Mouse (Mus musculus) CD4-positive helper T cell, adult 2 months (primary cell): ENCODE results near the gene Mrgpre.

Experiments used
- DNase-seq: peaks from one replicate; pipeline ENCODE4 v3.0.0-alpha.2; 2012; ENCODE audit warnings: low read depth, missing footprints, low spot score

Gene Mrgpre

DNA sequence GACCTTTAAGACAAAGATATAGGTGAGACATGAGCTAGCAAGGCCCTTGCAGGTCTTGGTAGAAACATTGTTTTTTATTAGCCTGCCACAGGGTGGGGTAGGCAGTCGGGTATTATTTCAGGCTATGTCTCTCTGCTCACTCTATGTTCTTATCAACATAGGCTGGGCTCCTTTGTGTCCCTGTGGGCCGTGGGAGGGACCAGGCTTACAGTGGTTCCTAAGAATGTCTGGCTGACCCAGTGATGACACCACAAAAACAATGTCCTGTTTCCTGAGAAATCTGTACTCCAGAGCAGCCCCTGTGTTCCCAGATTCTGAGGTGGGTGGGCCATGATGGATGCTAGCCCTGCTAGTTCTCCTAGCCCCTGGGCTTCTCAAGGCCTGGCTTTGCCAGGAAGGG lies 6.9 kb downstream of the Mrgpre start:
- DNase-seq, result no peak

DNA sequence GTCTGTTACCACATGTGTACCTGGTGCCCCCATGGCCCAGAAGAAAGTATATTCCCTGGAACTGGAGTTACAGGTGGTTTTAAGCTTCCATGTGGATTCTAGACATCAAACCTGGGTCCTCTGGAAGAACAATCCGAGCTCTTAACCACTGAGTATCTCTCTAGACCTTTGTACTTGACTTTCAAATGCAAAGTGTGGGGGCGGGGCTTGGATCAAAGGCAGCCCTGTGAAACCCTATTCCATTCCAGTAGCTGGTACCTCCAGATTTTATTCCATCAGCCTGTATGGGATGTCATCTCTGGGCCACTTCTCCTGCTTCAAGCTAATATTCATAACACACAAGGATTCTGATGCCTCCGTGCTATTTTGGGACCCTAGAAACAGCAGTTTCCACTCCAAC lies 8.2 kb downstream of the Mrgpre start:
- no peak for DNase-seq

DNA sequence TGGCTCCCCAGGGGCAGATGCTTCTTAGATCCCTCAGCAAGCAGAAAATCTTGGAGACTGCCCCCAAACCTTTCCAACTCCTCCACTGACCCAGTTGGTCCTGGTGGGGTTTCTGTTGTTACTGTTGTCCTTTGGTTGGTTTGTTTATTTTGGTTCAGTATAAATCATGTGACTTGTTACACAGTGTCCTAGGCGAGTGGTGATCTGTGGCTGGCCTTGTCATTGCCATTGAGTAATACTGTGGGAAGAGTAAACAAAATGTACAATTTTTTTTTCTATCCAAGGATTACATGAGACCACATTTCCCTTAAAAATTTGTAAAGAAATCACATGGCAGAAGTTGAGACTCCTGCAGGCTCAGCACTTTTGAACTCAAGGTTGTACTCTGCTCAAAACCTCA lies 14.8 kb downstream of the Mrgpre start:
- DNase-seq, result no peak

DNA sequence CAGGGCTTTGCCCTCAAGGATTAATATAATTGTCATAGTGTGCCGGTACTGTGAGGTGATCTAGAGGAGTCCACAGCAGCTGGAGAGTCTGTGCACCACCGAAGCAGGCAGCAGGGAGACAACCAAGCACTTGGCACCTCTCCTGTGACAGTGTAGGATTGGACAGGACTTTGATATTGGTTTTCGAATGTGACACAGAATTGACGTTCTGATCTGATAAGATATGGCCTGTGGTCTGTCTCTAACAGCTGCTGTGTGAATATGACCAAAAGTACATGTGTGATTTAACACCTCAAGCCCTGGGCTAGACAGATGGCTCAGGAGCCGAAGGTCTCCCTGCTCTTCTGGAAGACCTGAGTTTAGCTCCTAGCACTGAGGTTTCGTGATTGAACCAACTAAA lies 16.0 kb downstream of the Mrgpre start:
- no peak for DNase-seq

DNA sequence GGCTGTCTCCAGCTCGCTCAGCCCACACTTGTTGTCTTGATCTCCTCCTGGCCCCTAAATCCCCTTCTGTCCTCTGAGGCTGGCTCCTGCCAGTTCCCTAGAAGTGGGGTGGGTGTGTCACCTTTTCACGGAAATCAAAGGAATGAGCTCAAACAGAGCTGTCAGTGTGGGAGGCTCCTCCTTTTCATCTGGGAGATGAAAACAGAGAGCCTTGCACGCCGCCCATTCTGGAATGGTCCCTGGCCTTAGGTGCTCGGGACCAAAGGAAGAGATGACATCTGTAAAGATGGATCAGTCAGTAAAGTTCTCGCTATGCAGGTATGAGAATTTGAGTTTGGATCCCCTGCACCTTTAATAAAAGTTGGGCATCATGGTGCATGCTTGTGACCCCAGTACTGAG lies 17.4 kb downstream of the Mrgpre start, which contains the start of gene Mrgprg:
Gene Mrgprg, minus strand, starts transcription at position 101 of the 400 bp plus-strand sequence.
- DNase-seq, result no peak

DNA sequence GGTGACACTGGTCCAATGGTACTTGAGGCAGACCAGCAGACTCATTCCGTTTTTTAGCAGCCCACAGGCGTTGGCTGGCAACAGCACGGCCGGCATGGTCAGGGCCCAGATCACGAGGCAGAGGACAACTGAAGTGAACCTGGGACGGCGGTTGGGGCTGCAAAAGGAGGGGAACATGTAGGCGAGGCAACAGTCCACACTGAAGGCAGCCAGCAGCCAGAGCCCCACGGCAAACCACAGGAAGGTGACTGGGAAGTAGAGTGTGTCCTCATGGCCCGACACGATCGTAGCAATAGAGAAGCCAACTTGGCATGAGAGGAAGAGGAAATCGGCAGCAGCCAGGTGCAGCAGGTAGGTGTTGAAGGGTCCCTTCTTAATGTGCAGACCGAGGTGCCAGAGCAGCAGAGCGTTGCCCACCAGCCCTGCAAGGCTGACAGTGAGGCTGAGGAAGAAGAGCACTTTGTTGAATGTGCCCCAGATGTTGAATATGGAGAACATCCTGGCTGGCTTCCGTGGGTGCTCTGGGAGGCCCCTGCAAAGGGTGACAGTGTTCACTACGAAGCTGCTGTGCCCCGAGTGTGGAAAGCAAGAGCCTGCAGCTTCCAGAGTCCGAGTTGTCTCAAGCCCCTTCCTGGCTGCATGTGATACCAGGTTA lies 19.3 kb downstream of the Mrgpre start:
- no peak for DNase-seq

DNA sequence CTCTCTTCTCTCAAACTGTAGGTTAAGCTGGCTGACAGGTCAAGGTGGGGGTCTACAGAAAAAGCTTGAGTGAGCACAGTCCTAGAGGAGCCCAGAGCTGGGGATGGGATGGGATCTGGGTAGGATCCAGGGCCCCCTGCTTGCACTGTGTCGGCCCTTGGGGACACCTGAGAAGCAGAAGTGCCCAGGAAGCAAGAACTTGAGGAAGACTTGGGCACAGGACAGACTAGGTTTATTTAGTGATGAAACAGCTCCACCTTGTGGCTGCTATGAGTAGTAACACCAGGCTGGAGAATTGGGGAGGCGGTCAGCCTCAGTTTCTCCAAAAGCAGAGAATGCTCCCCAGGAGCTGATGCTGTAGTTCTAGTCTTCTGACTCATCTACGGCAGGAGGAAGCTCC lies 20.5 kb downstream of the Mrgpre start:
- peak; percentile 65 for DNase-seq

DNA sequence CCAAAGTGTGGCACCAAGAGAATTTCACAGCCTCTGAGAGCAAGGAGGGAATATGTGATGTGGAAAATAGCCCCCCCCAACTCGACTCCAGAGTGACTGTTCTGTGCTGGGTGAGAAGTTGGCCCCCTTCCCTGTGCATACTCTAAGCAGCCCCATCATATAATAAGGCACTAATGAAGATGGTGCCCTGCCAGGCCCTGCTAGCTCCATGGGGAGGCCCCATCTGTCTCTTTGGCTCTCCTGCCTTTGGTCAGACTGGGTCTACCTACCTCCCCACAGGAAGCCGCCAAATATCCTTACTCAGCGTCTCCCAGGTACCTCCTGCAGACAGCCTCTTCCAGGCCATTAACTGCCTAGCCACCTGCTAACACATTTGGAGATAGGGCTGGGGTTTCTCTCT lies 25.3 kb downstream of the Mrgpre start:
- no peak for DNase-seq

DNA sequence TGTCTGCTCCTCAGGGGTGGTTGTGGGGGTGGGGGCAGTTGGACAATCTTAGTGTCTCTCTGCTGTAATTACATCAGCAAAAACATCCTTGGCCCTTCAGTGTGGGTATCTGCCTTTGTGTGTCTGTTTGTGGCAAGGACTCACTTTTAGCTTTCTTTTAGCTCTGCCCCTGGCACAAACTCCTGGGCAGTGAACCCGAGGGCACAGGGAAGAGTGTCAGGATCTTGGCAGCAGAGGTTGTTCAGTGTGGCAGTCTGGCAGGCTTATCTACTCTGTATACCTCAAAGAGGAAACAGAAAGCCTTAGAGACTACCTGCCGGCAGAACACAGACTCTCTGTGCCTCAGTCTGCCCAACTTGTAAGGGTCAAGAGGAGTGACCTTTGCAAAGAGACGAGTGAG lies 26.6 kb downstream of the Mrgpre start:
- DNase-seq, result peak; percentile 21

DNA sequence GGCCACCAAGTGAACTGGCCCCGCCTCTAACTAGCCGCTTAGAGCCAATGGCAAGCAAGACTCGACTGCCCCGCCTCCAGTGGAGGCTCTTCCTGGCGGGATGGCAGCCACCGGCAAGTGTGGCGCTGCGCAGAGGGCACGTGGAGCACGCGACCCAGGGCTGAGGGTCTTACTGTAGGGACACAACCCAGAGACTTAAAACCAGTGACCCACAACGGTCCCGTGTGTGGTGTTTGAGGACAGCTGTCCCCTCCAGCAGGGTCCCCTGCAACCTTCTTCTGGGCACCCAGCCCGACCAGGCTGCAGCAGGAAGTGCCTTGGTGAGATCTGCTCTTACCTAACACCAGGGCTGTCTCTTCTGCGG lies 27.3 kb downstream of the Mrgpre start:
- peak; percentile 91 for DNase-seq

DNA sequence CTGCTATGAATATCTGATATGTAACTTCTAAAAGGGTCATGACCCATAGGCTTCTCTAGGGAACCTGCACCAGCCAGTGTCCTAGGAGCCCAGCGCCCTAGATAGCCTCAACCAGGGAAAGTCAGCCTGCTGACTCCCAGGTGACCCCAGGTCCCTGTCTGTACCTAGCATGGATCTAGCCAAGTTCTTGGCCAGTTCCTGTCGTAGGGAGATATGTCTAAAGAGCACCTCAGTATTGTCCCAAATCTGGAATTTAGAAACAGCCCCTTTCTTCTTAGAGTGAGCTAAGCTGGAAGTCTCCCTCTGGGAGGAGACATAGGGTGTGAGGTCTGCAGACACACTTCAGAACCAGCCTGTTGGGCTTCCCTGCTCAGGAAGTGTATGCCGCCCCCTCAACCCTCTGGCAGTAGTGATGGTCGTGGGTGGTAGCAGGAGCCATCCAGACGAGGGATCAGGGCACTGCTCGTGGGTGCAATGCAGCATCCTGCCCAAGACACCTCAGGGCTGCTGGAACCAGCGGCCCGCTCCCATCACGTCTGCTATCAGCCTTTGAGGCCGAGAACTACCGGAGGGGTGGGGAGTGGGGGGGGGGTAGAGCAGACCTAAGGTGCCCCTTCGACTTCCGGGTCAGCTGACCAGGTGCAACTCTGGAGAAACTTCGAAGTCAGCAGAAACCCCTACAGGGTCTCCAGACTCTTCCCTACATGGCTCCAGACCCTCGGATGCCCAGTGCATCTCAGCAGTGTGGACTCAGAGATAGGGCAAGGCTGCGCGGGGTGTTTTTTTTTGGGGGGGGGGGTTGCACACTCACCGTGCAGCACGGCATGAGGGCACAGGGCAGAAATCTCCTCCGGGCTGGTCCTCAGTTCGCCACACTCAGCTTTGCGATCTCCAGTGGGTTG lies 27.9 kb downstream of the Mrgpre start, which contains the start of gene Osbpl5:
Gene Osbpl5, minus strand, starts transcription at position 861 of the 902 bp plus-strand sequence.
- no peak for DNase-seq

DNA sequence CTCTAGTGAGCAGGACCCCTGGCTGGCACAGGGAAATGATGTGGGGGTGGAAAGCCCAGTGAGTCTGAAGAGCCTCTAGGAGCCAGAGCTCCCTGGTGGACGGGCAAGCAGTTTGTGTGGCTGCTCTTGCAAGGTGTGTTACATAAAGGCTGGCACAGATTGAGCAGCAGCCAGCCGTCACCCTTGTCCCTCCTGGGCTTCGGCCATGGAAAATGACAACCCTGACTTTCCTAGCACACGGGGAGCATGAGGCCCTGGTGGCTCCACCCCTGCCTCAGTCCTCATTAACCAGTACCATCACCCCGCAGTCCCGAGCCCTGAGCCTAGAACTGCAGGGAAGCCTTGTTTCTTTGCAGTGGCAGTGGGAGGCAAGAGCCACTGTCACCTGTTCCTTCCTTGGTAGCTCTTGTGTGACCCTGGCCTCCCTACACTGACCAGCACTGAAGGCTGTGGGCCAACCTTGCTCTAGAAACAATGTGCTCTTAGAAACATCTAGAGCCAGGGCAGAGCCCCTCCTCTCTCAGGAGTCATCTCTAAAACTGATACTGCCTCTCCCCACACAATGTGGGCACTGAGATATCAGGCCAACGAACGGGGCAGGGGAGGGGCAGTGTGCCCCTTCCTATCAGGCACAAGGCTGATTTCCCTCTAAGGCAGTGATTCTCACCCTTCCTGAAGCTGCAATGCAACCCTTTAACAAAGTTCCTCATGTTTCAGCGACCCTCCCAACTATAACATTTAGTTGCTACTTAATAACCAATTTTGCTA lies 28.8 kb downstream of the Mrgpre start:
- DNase-seq, result no peak

DNA sequence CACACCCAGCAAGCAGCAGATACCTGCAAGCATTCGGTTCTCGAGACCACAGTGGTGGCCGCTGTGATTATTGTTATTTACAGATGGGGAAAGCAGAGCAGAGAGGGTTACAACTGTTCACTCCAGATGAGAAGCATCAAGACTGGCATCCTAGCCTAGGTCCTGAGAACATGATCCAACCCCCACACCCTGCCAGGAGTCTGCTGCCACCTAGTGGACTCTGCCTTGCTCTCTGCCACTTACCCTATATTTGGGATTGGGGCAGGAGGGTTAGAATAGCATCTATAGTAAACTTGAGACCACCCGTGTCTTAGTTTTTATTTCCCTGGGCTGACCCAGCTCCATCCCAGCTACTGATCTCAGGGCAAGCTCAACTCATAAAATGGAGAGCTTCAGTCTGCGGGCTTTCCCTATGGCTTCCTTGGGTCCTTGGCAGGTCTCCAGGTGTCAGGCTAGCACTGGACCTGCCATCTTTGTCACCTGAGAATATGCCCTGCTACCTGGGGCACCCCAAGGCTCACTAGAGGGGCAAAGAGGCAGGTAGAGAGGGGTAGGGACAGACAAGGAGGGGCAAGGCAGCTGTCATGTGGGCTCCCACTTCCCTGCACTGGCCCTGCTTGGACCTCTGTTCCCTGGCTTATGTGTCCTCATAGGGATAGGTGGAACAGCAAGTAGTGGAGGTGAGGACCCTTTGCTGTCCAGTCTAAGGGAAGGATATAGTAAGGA lies 30.1 kb downstream of the Mrgpre start:
- peak; percentile 72 for DNase-seq

DNA sequence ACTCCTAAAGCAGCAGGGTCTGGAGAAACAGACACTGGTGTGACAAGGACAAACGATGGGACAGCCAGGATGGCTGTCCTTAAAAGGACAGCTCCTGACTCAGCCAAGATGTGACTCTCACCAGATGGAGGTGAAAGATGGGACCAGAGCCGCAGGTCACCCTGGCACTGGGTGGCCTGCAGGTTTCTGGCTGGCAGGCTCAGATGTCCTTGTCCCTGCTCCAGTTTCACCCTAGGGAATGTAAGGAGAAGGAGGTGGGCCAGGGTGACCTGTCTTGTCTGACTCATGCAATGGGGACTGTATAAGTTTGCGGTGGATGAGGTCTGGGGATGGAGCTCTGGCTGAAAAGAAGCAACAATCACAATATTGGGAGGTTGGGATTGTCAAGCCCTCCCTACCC lies 31.7 kb downstream of the Mrgpre start:
- peak; percentile 0 for DNase-seq

DNA sequence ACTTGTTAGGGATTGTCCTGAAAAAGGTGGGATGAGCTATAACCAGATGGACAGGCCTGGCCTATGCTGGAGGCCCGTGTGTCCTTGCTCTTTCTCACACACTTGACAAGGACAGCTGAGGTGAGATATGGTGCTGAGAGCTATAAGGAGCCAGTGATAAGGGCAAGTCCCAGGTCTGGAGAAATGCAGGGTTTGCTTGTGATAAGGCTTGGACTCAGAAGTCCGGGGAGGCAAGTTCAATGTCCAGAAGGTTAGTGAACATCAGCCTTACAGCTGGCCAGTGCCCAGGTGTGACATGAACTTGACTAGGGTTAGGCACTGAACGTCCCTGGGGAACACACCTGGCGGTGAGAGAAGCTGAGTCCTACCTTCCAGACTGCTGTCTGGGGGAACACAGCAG lies 32.2 kb downstream of the Mrgpre start:
- DNase-seq, result peak; percentile 0

DNA sequence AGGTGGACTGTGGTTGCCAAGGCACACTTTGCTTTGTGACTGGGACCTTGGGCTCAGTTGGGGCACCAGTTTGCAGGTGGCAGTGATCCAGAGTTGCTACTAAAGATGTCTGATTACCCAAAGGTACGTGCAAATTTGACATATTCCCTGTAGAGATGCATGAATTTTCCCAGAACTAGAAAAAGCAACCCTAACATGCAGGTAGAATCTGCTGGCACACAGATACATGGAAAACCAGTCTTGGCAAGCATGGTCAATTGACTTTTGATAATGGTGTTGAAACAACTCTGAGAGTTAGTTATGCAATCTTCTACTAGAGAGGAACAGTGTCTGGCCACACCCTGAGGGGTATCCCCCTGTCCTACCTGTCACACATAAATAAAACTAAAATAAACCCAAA lies 32.9 kb downstream of the Mrgpre start:
- DNase-seq, result no peak

DNA sequence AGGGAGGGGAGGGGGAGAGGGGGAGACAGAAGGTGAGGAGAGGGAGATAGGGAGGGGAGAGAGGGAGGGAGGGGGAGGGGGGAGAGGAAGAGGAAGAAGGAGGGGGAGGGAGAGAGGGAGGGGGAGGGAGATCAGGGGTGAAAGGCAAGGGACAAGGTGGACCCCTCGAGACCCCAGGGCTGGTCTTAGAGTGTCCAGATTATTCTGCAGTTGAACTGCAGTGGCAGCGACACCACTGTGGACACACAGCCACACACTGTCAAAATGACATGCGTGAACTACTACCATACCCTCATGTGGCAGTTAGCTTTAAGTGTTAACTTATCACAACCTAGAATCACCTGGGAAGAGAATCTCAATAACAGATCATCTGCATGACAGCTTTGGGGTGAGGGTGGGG lies 35.3 kb downstream of the Mrgpre start:
- DNase-seq, result no peak

DNA sequence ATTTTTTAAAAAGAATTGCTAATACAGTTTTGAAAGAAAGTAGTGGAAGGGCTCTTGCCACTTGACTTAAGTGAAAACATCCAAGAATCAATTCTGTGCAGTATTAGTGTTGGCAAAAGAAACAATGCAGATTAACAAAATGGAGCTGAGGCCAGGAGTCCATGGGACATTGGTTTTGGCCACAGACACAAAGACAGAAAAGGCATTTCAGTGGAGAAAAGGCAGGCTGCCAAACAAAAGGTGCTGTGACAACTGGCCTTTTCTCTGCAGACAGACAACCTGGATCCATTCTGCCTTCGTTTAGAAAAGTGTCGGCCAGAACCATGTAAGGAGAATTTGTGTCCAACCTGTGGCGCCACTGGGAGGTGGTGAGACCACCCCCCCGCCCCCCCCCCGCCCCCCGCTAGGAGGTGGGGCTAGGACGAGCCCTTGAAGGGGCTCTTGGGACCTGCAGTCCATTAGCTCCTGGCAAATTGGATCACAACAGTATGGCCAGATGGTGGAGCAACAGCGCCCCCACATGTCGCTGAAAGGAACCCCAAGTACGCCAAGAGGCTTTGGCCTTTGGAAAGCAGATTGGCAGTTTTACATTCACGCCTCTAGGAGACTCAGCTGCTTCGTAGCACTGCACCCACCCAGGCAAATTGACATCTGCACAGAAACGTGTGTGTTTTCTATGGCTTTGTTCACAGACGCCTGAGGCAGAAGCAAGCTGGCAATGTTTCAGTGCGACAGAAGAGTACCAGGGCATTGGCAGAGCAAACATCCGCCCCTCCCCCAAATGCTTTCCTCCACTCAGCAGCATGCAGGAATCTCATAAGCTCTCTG lies 36.0 kb downstream of the Mrgpre start:
- DNase-seq, result peak; percentile 81

DNA sequence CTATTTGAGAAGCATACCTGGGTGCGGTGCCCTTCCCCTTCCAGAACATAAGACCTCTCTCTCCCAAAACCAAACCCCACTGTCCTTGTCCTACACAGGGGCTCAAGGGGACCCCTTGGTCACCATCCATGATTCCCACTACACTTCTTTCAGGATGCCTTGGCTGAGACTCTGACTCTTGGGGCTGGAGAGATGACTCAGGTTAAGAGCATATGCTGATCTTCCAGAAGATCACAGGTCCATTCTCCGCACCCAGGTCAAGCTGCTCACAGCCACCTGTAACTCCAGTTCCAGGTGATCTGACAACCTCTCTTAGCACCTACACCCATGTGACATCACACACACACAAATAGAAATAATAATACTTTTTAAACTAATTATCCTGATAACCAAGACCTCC lies 43.6 kb downstream of the Mrgpre start:
- no peak for DNase-seq
